20 mouse cellular contexts compared by ENCODE assay signal in genomic region chr13:80295723-80296122, GRCm38 (mm10).
DNase-seq lines count a peak whose midpoint lies in the region; ATAC-seq and TF ChIP-seq lines count a peak whose summit lies in the region.
"Had no signal": no experiment of that assay in that cellular context is flagged by ENCODE, and none has a peak within 500 bp of the region (broad histone marks: within the 10 kb centered on the region; RNA-seq: fewer than 3 reads in every experiment).

No protein-coding gene starts in this region.

- peak; percentile 45 for TF ChIP-seq CTCF in kidney, postnatal 0 days (IDR thresholded peaks at IDR 0.05; ENCODE audit: low read depth)
- TF ChIP-seq CTCF in stomach, postnatal 0 days (IDR thresholded peaks at IDR 0.05; ENCODE audit: low read depth), result peak; percentile 38

- H3K27me3 ChIP-seq in kidney, postnatal 0 days (ENCODE audit: insufficient read depth, low read length), result no peaks in the 10 kb centered on the region
- H3K27me3 ChIP-seq in stomach, postnatal 0 days (ENCODE audit: control insufficient read depth, insufficient read depth, low read length), result no peaks in the 10 kb centered on the region
- H3K27me3 ChIP-seq in kidney, embryonic 16.5 days (ENCODE audit: insufficient read depth, low read length), result no peaks in the 10 kb centered on the region
- H3K27me3 ChIP-seq: embryonic facial prominence, embryonic 13.5 days; forebrain, embryonic 12.5 days; heart, embryonic 12.5 days; intestine, embryonic 15.5 days had no signal

- no peaks in the 10 kb centered on the region for H3K4me1 ChIP-seq in kidney, postnatal 0 days (replicated peaks; ENCODE audit: insufficient read depth, low read length)
- H3K4me1 ChIP-seq in stomach, postnatal 0 days (replicated peaks; ENCODE audit: control insufficient read depth, insufficient read depth), result no peaks in the 10 kb centered on the region
- no peaks in the 10 kb centered on the region for H3K4me1 ChIP-seq in kidney, embryonic 16.5 days (ENCODE audit: insufficient read depth, low read length)
- H3K4me1 ChIP-seq: embryonic facial prominence, embryonic 13.5 days; intestine, embryonic 15.5 days had no signal

- H3K4me3 ChIP-seq in kidney, postnatal 0 days (replicated peaks; ENCODE audit: low read depth, low read length), result no peak overlapping the region
- H3K4me3 ChIP-seq in stomach, postnatal 0 days (ENCODE audit: low read depth, low read length), result no peak overlapping the region
- no peak overlapping the region for H3K4me3 ChIP-seq in kidney, embryonic 16.5 days (ENCODE audit: low read length)
- H3K4me3 ChIP-seq: embryonic facial prominence, embryonic 13.5 days; forebrain, embryonic 12.5 days; heart, embryonic 12.5 days; hindbrain, embryonic 10.5 days; intestine, embryonic 15.5 days had no signal

- H3K27ac ChIP-seq in kidney, postnatal 0 days, result no peak overlapping the region
- no peak overlapping the region for H3K27ac ChIP-seq in stomach, postnatal 0 days (replicated peaks)
- H3K27ac ChIP-seq in kidney, embryonic 16.5 days (ENCODE audit: low read length), result no peak overlapping the region
- H3K27ac ChIP-seq: embryonic facial prominence, embryonic 13.5 days; forebrain, embryonic 12.5 days; hindbrain, embryonic 10.5 days; hindbrain, embryonic 14.5 days; intestine, embryonic 15.5 days had no signal

- ATAC-seq in kidney, postnatal 0 days (replicated peaks; ENCODE audit: low FRiP score, low read depth), result no peak
- no peak for ATAC-seq in stomach, postnatal 0 days (ENCODE audit: low FRiP score, low TSS enrichment)
- no peak for ATAC-seq in kidney, embryonic 16.5 days (ENCODE audit: low FRiP score, low TSS enrichment)
- ATAC-seq: intestine, embryonic 15.5 days had no signal

- H3K36me3 ChIP-seq in kidney, postnatal 0 days (ENCODE audit: insufficient read depth, low read length), result no peaks in the 10 kb centered on the region
- no peaks in the 10 kb centered on the region for H3K36me3 ChIP-seq in stomach, postnatal 0 days (ENCODE audit: control insufficient read depth, insufficient read depth, low read length)
- no peaks in the 10 kb centered on the region for H3K36me3 ChIP-seq in kidney, embryonic 16.5 days (ENCODE audit: insufficient read depth, low read length)
- H3K36me3 ChIP-seq: embryonic facial prominence, embryonic 13.5 days; forebrain, embryonic 12.5 days; G1E; heart, embryonic 12.5 days; hindbrain, embryonic 10.5 days; intestine, embryonic 15.5 days had no signal

- TF ChIP-seq EP300 in stomach, postnatal 0 days (optimal IDR thresholded peaks at IDR 0.05), result no peak

- no peak overlapping the region for H3K9ac ChIP-seq in kidney, postnatal 0 days (ENCODE audit: low read depth, low read length)
- no peak overlapping the region for H3K9ac ChIP-seq in stomach, postnatal 0 days (ENCODE audit: low read length)
- H3K9ac ChIP-seq in kidney, embryonic 16.5 days (replicated peaks; ENCODE audit: low read length), result no peak overlapping the region
- H3K9ac ChIP-seq: embryonic facial prominence, embryonic 13.5 days; forebrain, embryonic 12.5 days; heart, embryonic 12.5 days; hindbrain, embryonic 14.5 days; intestine, embryonic 15.5 days had no signal

- peak; percentile 42 for DNase-seq in embryo, embryonic 10.5 days (ENCODE audit: low spot score)
- DNase-seq in embryo, embryonic 9.5 days (ENCODE audit: extremely low spot score), result no peak
- DNase-seq in kidney, postnatal 0 days (ENCODE audit: low spot score), result peak; percentile 9
- no peak for DNase-seq in kidney, postnatal 4 days
- peak; percentile 26 for DNase-seq in retina, embryonic 14.5 days (ENCODE audit: low spot score)
- DNase-seq in retina, postnatal 1 day, result no peak
- no peak for DNase-seq in stomach, postnatal 0 days (ENCODE audit: low spot score)
- DNase-seq: adrenal gland, adult 2 months; adrenal gland, postnatal 25 days; cerebellum, adult 18-20 months; cerebellum, adult 9-11 months; cerebellum, postnatal 36 days had no signal

- 2% methylated on average over 1 of the region's 1 CpGs for WGBS in kidney, postnatal 0 days
- 8% methylated on average over 1 of the region's 1 CpGs for WGBS in stomach, postnatal 0 days
- 9% methylated on average over 1 of the region's 1 CpGs for WGBS in kidney, embryonic 16.5 days

- no peak overlapping the region for H3K4me2 ChIP-seq in kidney, postnatal 0 days (ENCODE audit: low read length)
- H3K4me2 ChIP-seq in stomach, postnatal 0 days (replicated peaks; ENCODE audit: low read depth), result no peak overlapping the region
- no peak overlapping the region for H3K4me2 ChIP-seq in kidney, embryonic 16.5 days (replicated peaks; ENCODE audit: low read depth, low read length)
- H3K4me2 ChIP-seq: embryonic facial prominence, embryonic 13.5 days; forebrain, embryonic 12.5 days; heart, embryonic 12.5 days; hindbrain, embryonic 14.5 days; intestine, embryonic 15.5 days had no signal

- H3K9me3 ChIP-seq in kidney, postnatal 0 days (replicated peaks; ENCODE audit: low read length), result no peaks in the 10 kb centered on the region
- no peaks in the 10 kb centered on the region for H3K9me3 ChIP-seq in stomach, postnatal 0 days (ENCODE audit: control insufficient read depth, low read length)
- H3K9me3 ChIP-seq in kidney, embryonic 16.5 days (ENCODE audit: low read length), result no peaks in the 10 kb centered on the region
- H3K9me3 ChIP-seq: embryonic facial prominence, embryonic 13.5 days; forebrain, embryonic 12.5 days; G1E; heart, embryonic 12.5 days; hindbrain, embryonic 10.5 days; intestine, embryonic 15.5 days had no signal

Comparison
In these comparisons a context has a peak if more than half of its experiments do, and no peak if none do; other contexts are left out.
1. DNase-seq: peak in embryo, embryonic 10.5 days (single experiment), kidney, postnatal 0 days (single experiment) and retina, embryonic 14.5 days (single experiment); none in embryo, embryonic 9.5 days (single experiment), kidney, postnatal 4 days (0 of 2), retina, postnatal 1 day (single experiment) and stomach, postnatal 0 days (single experiment).